Mouse (Mus musculus) CH12.LX (cell line): ENCODE measurements around the gene Rngtt.

ENCODE experiments used
- POLR2A ChIP-seq: IDR thresholded peaks from 2 replicates; pipeline ENCODE4 v1.6.1; 2011; ENCODE audit warnings: low read depth, mild to moderate bottlenecking, improper control_type of control experiment, low read length
- TCF12 ChIP-seq: IDR thresholded peaks from 2 replicates; pipeline ENCODE4 v1.6.1; 2014; ENCODE audit warnings: low read depth, mild to moderate bottlenecking, inconsistent platforms, low read length, improper control_type of control experiment

DNA sequence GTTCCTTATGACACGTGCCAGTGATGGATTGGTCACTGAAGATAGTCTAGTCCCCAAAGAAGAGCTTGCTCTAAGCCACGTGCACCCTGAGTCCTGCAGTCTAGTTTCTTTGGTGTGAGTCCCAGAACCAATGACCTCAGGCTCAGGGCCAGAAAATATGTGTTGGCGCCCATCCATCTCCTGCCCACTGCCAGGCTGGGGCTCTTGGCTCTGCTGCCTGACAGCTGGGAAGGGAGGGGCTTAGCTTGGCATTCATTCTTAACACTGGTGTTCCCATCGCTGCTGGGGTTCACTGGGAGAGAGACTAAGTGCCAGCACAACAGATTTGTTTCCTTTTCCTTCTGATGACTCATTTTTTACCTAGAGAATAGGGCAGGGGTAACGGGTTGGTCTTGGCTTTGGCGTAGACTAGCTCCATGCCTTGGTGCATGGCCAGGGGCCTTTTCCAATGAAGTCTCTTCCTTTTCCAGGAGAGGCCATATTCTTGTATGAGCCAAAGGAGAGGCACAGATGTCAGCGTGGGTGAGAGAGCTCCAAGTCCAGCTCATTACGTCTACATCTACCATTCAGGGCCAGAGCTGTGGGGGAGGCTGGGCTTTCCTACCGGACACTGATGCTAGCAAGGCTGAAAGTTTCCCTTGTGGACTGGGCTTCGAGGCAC, 214.5 kb downstream of the Rngtt start:
- TF ChIP-seq POLR2A (no peak), TCF12 (no peak)
